19 mouse cellular contexts compared by ENCODE assay signal in genomic region chr13:69550831-69551230, GRCm38 (mm10). TPM values are rescaled to one million over a fixed set of nuclear protein-coding genes. Genes with fewer than 3 reads are reported as not detected.
DNase-seq lines count a peak whose midpoint lies in the region.
"Had no signal": no experiment of that assay in that cellular context is flagged by ENCODE, and none has a peak within 500 bp of the region (broad histone marks: within the 10 kb centered on the region; RNA-seq: fewer than 3 reads in every experiment).

No protein-coding gene starts in this region.

- 79% methylated on average over 2 of the region's 2 CpGs for WGBS in heart, embryonic 10.5 days

- H3K4me1 ChIP-seq in heart, embryonic 10.5 days = peaks cover 4% of the 10 kb centered on the region; the same call in 1 of the 2 replicates

- no peak overlapping the region for H3K4me3 ChIP-seq in heart, embryonic 10.5 days

- no peaks in the 10 kb centered on the region for H3K36me3 ChIP-seq in heart, embryonic 10.5 days
- H3K36me3 ChIP-seq: G1E had no signal

- no peaks in the 10 kb centered on the region for H3K9me3 ChIP-seq in heart, embryonic 10.5 days
- H3K9me3 ChIP-seq: G1E had no signal

- DNase-seq in heart, adult 11 months = peak; percentile 75
- no peak for DNase-seq in heart, postnatal 36 days
- peak; percentile 63 for DNase-seq in heart, embryonic 10.5 days (ENCODE audit: low spot score)
- DNase-seq in heart, postnatal 14 days = no peak
- peak; percentile 13 for DNase-seq in testis, postnatal 10 days (ENCODE audit: low spot score)
- DNase-seq in testis, postnatal 14 days (ENCODE audit: low spot score) = no peak
- DNase-seq: adrenal gland, adult 2 months; adrenal gland, adult 8-10 months; adrenal gland, postnatal 10 days; adrenal gland, postnatal 14 days; adrenal gland, postnatal 25 days; adrenal gland, postnatal 36 days; B cell, adult 2 months; cerebellum, adult 11 months; cerebellum, adult 11-12 months; cerebellum, adult 18-20 months had no signal

- no peaks in the 10 kb centered on the region for H3K27me3 ChIP-seq in heart, embryonic 10.5 days (ENCODE audit: insufficient read depth, poor library complexity, severe bottlenecking)
- H3K27me3 ChIP-seq: CH12.LX, Patski had no signal

- intact Hi-C loops in heart, postnatal 36 days (cut with DNase I) = loop anchor here (1.0 to 5.0 kb wide), 2 partner anchors 46 to 61 kb away; partner anchors contain the start of gene Srd5a1
- intact Hi-C loops in heart, postnatal 14 days (cut with DNase I) = no loop called here

- H3K27ac ChIP-seq in heart, embryonic 10.5 days = no peak overlapping the region

RNA-seq across cellular contexts. Expression of gene Tent4a, which starts 16.4 kb away (rescaled TPM):
- total RNA-seq in heart, postnatal 36 days (2021) = 10 to 100 TPM; 12.8 to 14.4 TPM
- 3.2 and 4.6 TPM in 2 replicates for polyA plus RNA-seq in heart, embryonic 10.5 days (2016; fragmentation: Nextera tagmentation; extraction: Ambion mirVana)
- total RNA-seq in heart, postnatal 14 days (2021) = 10 to 100 TPM; 12.2 to 13.5 TPM

RNA-seq across cellular contexts. Expression of gene Nsun2, which starts 17.3 kb away (rescaled TPM):
- total RNA-seq in heart, postnatal 36 days (2021) = 10 to 100 TPM; 41.4 to 48.9 TPM
- polyA plus RNA-seq in heart, embryonic 10.5 days (2016; fragmentation: Nextera tagmentation; extraction: Ambion mirVana) = 106 and 140 TPM in 2 replicates
- 10 to 100 TPM; 35.8 to 42.0 TPM for total RNA-seq in heart, postnatal 14 days (2021)

Comparison
In these comparisons a context has a peak if more than half of its experiments do, and no peak if none do; other contexts are left out.
1. DNase-seq: peak in heart, adult 11 months (single experiment), heart, embryonic 10.5 days (single experiment) and testis, postnatal 10 days (single experiment); none in heart, postnatal 36 days (0 of 2), heart, postnatal 14 days (0 of 2) and testis, postnatal 14 days (single experiment).